Mouse (Mus musculus) neural tube, embryonic 14.5 days (tissue): ENCODE data around the gene Ttl. TPM values are rescaled to one million over a fixed set of nuclear protein-coding genes. Genes with fewer than 3 reads are reported as not detected.

ENCODE experiments used
- ATAC-seq: fragments of 200-750 bp; cut with Nextera tagmentation; 2 replicates; pipeline ENCODE4 v1.8.0; 2017; ENCODE audit warnings: low read depth, mild to moderate bottlenecking, moderate TSS enrichment, moderate library complexity
- H3K27ac ChIP-seq: fragments of 300-500 bp; sonication (generic); 2 replicates; pipeline ENCODE4 v1.5.1; 2014; ENCODE audit warnings: low read depth, mild to moderate bottlenecking, control low read depth, low read length, moderate library complexity, mixed read lengths
- H3K27me3 ChIP-seq: fragments of 300-500 bp; sonication (generic); 2 replicates; pipeline ENCODE4 v1.6.1; 2014; ENCODE audit warnings: low read length; ENCODE audit not compliant: control insufficient read depth, insufficient read depth
- H3K36me3 ChIP-seq: fragments of 300-500 bp; sonication (generic); 2 replicates; pipeline ENCODE4 v1.6.1; 2014; ENCODE audit warnings: low read length, mixed read lengths; ENCODE audit not compliant: control insufficient read depth, insufficient read depth
- H3K4me1 ChIP-seq: fragments of 300-500 bp; sonication (generic); 2 replicates; pipeline ENCODE4 v1.6.1; 2014; ENCODE audit warnings: low read length; ENCODE audit not compliant: control insufficient read depth, insufficient read depth
- H3K4me2 ChIP-seq: fragments of 300-500 bp; sonication (generic); 2 replicates; pipeline ENCODE4 v1.6.1; 2014; ENCODE audit warnings: mild to moderate bottlenecking, low read depth, low read length, control low read depth
- H3K4me3 ChIP-seq: fragments of 300-500 bp; sonication (generic); 2 replicates; pipeline ENCODE4 v1.5.1; 2014; ENCODE audit warnings: low read depth, low read length, control low read depth, mixed read lengths
- H3K9ac ChIP-seq: fragments of 300-500 bp; sonication (generic); replicated peaks from 2 replicates; pipeline ENCODE4 v1.6.1; 2014; ENCODE audit warnings: low read depth, mild to moderate bottlenecking, control low read depth, low read length, mixed read lengths
- H3K9me3 ChIP-seq: fragments of 300-500 bp; sonication (generic); 2 replicates; pipeline ENCODE4 v1.6.1; 2016; ENCODE audit warnings: low read length; ENCODE audit not compliant: control insufficient read depth
- WGBS: fragments of 180-500 bp; shearing (Covaris S2); extraction: QIAGEN DNeasy Blood & Tissue Kit; methylation state at CpG from one replicate; pipeline ENCODE4 v1.1.7; 2014; 5-methylcytosine and 5-hydroxymethylcytosine counted together
- polyA plus RNA-seq: library from polyadenylated mRNA; unstranded; fragments of >200 nt; fragmentation: Nextera tagmentation; extraction: Ambion mirVana; gene quantifications from 2 replicates; pipeline ENCODE4 v1.2.1, GENCODE M21; 2014

Gene Ttl
- polyA plus RNA-seq, 1 experiment from 2014 or later, result 53.1 TPM

- peaks cover 6% of the 10 kb centered on the region; the same call in 1 of the 2 replicates for H3K36me3 ChIP-seq
- no peak for ATAC-seq
- no peak overlapping the region for H3K4me2 ChIP-seq
- H3K4me1 ChIP-seq, result peaks cover 22% of the 10 kb centered on the region
- no peak overlapping the region for H3K27ac ChIP-seq
- 93% methylated on average over 3 of the region's 3 CpGs for WGBS
- H3K9ac ChIP-seq, result no peak overlapping the region
- no peaks in the 10 kb centered on the region for H3K27me3 ChIP-seq
- H3K9me3 ChIP-seq, result no peaks in the 10 kb centered on the region
- no peak overlapping the region for H3K4me3 ChIP-seq
Observed at GRCm38 (mm10) chr2:129070296-129070695, 4.6 kb downstream of the Ttl start.

DNA sequence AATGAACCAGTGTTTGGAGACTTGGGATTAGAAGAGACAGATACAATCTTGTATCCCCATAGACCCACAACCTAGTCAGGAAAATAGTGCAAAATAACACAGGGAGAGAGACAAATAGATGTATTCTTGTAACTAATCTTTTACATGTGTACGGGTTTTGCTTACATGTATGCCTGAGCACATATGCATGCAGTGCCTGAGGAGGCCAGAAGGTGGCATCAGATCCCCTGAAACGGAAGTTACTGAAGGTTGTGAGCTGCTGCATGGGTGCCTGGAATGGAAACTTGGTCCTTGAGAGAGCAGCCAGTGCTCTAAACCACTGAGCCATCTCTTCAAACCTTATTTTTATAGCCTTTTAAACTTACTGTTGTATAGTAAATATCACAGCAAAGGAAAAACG, 12.6 kb downstream of the Ttl start:
- Histone ChIP-seq H3K4me2 (no peak overlapping the region), H3K27me3 (no peaks in the 10 kb centered on the region), H3K4me3 (no peak overlapping the region), H3K9me3 (no peaks in the 10 kb centered on the region), H3K36me3 (peaks cover 29% of the 10 kb centered on the region), H3K27ac (no peak overlapping the region), H3K4me1 (no peaks in the 10 kb centered on the region), H3K9ac (no peak overlapping the region)
- no peak for ATAC-seq
- 80% methylated on average over 3 of the region's 3 CpGs for WGBS

GRCm38 (mm10) chr2:129079194-129079593, 13.5 kb downstream of the Ttl start:
- Histone ChIP-seq H3K27ac (no peak overlapping the region), H3K27me3 (no peaks in the 10 kb centered on the region), H3K9ac (no peak overlapping the region), H3K4me3 (no peak overlapping the region), H3K4me2 (no peak overlapping the region), H3K4me1 (no peaks in the 10 kb centered on the region), H3K36me3 (peaks cover 29% of the 10 kb centered on the region), H3K9me3 (no peaks in the 10 kb centered on the region)
- 79% methylated on average over 2 of the region's 2 CpGs for WGBS
- ATAC-seq, result no peak

DNA sequence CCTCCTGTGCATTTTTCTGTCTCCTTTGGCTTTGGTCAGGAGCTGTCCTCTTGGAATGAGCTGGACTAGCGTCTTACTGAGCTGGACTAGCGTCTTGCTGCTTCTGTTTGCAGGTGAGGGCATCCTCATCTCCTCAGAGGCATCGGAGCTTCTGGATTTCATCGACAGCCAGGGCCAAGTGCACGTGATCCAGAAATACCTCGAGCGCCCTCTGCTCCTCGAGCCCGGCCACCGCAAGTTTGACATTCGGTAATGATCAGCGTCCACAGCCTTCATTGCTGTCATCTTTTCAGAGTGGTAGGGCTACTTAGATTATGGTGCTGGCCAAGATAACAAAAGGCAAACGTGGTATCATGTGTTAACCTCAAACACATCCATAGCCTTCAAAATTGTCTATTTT, 15.4 kb downstream of the Ttl start:
- no peaks in the 10 kb centered on the region for H3K27me3 ChIP-seq
- no peak overlapping the region for H3K4me3 ChIP-seq
- H3K36me3 ChIP-seq, result peaks cover 29% of the 10 kb centered on the region
- 70% methylated on average over 13 of the region's 13 CpGs for WGBS
- H3K9ac ChIP-seq, result no peak overlapping the region
- H3K4me1 ChIP-seq, result no peaks in the 10 kb centered on the region
- no peak overlapping the region for H3K27ac ChIP-seq
- no peak for ATAC-seq
- H3K9me3 ChIP-seq, result no peaks in the 10 kb centered on the region
- no peak overlapping the region for H3K4me2 ChIP-seq

DNA sequence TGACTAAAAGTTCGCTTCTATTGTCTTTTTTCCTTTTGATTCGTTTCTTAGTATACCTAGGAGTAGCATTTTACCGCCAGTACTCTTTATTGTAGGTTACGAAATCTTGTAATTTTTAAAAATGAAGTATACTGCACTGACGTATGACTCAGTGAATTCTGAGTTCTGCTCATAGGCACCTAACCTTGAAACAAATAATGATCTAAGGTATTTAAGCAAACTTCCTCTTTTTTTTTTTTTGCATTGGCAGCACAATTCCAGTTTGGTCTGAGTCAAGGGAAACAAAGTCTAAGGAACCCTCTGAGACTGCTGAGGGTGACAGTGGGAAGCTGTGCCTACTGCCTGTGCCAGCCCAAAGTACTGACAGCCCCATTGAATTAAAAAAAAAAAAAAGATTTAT, 17.8 kb downstream of the Ttl start:
- Histone ChIP-seq H3K4me2 (no peak overlapping the region), H3K36me3 (peaks cover 15% of the 10 kb centered on the region), H3K27ac (no peak overlapping the region), H3K4me3 (no peak overlapping the region), H3K27me3 (no peaks in the 10 kb centered on the region), H3K9ac (no peak overlapping the region), H3K4me1 (no peaks in the 10 kb centered on the region), H3K9me3 (no peaks in the 10 kb centered on the region)
- ATAC-seq, result no peak
- WGBS, result 98% methylated on average over 5 of the region's 5 CpGs

- H3K4me1 ChIP-seq, result no peaks in the 10 kb centered on the region
- H3K9me3 ChIP-seq, result no peaks in the 10 kb centered on the region
- no peaks in the 10 kb centered on the region for H3K27me3 ChIP-seq
- H3K4me2 ChIP-seq, result no peak overlapping the region
- H3K27ac ChIP-seq, result no peak overlapping the region
- ATAC-seq, result no peak
- H3K36me3 ChIP-seq, result peaks cover 20% of the 10 kb centered on the region
- 53% methylated on average over 2 of the region's 2 CpGs for WGBS
- H3K4me3 ChIP-seq, result no peak overlapping the region
- H3K9ac ChIP-seq, result no peak overlapping the region
Observed at GRCm38 (mm10) chr2:129084959-129085358, 19.2 kb downstream of the Ttl start.

DNA sequence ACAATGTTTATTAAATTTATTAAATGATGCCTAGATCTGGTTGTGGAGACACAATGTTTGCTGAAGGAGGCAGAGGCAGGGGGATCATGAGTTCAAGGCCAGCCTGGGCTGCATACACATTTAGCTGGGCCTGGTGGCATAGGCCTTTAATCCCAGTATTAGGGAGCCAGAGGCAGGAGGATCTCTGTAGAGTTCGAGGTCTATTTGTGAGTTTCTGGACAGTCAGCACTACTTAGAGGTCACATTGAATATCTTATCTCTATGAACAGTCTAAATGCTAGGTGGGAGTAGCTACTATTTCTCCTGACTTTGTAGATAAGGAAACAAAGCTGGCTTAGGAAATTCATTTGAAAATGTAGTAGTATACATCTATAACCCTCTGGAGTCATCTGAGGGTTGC, 21.8 kb downstream of the Ttl start:
- H3K4me2 ChIP-seq, result no peak overlapping the region
- no peaks in the 10 kb centered on the region for H3K4me1 ChIP-seq
- peaks cover 18% of the 10 kb centered on the region for H3K36me3 ChIP-seq
- H3K4me3 ChIP-seq, result no peak overlapping the region
- no peak for ATAC-seq
- no peaks in the 10 kb centered on the region for H3K9me3 ChIP-seq
- 93% methylated on average over 1 of the region's 1 CpGs for WGBS
- H3K27me3 ChIP-seq, result no peaks in the 10 kb centered on the region
- no peak overlapping the region for H3K27ac ChIP-seq
- no peak overlapping the region for H3K9ac ChIP-seq

DNA sequence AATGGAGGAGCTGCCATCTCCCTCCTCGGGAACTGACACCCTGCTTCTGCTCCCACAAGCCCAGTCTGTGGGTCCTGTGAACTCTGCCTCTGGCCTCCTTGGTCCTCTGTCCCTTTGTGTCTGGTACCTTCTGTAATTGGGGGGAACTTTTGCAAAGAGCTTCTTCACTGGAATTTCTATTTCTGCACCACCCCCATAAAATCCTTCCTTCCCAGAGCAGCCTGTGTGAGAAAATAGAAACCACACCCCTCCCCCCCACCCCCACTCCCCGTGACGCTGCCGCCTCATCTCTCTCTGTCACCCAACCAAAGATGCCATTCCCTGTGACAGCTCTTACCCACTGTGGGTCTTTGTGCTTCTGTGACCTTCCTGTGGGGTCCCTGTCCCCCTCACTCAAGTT, 24.6 kb downstream of the Ttl start:
- Histone ChIP-seq H3K27me3 (no peaks in the 10 kb centered on the region), H3K4me3 (no peak overlapping the region), H3K36me3 (peaks cover 26% of the 10 kb centered on the region), H3K9me3 (no peaks in the 10 kb centered on the region), H3K27ac (no peak overlapping the region), H3K9ac (no peak overlapping the region), H3K4me2 (no peak overlapping the region), H3K4me1 (no peaks in the 10 kb centered on the region)
- no peak for ATAC-seq
- WGBS, result 68% methylated on average over 4 of the region's 4 CpGs

DNA sequence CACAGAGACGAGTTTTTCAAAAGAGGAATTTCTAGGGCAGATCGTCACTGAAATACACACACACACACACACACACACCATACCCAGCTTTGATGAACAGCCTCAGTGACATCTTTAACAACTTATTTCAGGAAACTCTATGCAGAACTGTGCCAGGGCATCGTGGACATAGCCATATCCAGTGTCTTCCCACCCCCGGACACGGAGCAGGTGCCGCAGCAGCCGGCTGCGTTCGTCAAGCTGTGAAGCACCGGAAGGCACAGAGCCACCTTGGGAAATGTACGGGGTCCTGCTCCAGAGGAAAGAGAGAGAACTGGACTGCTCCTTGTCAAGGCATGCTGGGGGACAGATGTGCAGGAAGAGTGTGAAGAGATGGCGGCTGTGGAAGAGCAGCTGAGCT, 27.1 kb downstream of the Ttl start:
- ATAC-seq, result no peak
- peaks cover 26% of the 10 kb centered on the region for H3K36me3 ChIP-seq

More for the DNA sequence above, 27.1 kb downstream of the Ttl start:
- H3K4me1 ChIP-seq, result no peaks in the 10 kb centered on the region
- H3K27ac ChIP-seq, result no peak overlapping the region
- no peak overlapping the region for H3K9ac ChIP-seq
- WGBS, result 95% methylated on average over 12 of the region's 12 CpGs
- H3K9me3 ChIP-seq, result no peaks in the 10 kb centered on the region
- no peak overlapping the region for H3K4me3 ChIP-seq
- no peak overlapping the region for H3K4me2 ChIP-seq
- no peaks in the 10 kb centered on the region for H3K27me3 ChIP-seq
